Mouse (Mus musculus) cortical plate, adult 2 months (tissue): ENCODE results near the gene Pias3.

ENCODE experiments used
- CTCF ChIP-seq: fragments of 200-500 bp; IDR thresholded peaks from 2 replicates; pipeline ENCODE4 v1.5.1; 2011; ENCODE audit warnings: mild to moderate bottlenecking, control low read depth, low read length; ENCODE audit not compliant: insufficient read depth; ENCODE audit errors: extremely low read depth
- POLR2A ChIP-seq: fragments of 200-500 bp; IDR thresholded peaks from 2 replicates; pipeline ENCODE4 v1.6.1; 2011; ENCODE audit warnings: mild to moderate bottlenecking, low read length, control low read depth; ENCODE audit not compliant: insufficient read depth; ENCODE audit errors: extremely low read depth

DNA sequence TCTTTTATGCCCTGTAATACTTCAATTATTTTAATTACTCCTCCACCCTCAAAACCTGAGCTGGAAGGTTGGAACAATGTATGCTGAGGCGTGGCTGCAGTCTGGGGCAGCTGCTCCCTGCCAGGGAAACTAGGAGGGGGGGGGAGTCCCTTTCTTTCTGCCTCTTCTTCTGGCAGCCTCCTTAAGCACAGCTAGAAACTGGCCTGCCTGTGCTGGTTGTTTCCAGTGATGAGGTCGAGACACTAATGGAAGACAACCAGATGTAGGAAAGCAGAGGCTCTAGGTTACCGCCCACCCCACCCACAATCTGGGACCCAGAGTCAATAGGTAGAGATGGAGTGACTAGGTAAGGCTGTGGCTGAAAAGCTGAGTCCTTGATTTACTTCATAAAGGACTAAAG lies 20.5 kb upstream of the Pias3 start:
- TF ChIP-seq CTCF (no peak), POLR2A (no peak)
